Mouse (Mus musculus) spleen, postnatal 10 days (tissue): Measurements from ENCODE around the gene Zfp687.

Source experiments
- DNase-seq, 2 experiments: peaks; one replicate each; pipeline ENCODE4 v3.0.0; 2021 to 2022; ENCODE audit warnings: low spot score in 2 of 2

Zfp687 gene

DNA sequence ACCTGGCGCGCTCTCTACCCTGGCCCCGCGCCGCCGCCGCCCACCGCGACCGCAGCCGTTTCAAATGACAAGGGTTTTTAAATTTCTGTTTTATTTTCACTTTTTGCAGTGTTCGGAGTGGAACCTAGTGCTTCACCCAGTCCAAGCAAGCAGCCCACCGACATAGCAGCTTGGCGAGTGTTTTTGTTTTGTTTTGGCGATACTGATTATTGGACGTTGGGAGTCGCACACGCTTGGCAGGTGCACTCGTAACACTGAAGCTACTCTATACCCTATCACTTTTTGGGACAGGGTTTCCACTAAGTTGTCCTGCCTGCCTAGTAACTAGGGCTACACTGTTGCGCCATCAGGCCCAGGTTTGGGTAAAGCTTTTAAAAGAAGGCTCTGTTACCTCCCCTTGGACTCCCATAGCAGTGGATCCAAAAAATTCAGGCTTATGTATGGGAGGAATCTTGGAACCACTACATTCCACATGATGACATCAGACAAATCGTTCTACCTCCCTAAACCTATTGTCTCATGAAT is 1.3 kb upstream of the Zfp687 start:
- DNase-seq = no peak

DNA sequence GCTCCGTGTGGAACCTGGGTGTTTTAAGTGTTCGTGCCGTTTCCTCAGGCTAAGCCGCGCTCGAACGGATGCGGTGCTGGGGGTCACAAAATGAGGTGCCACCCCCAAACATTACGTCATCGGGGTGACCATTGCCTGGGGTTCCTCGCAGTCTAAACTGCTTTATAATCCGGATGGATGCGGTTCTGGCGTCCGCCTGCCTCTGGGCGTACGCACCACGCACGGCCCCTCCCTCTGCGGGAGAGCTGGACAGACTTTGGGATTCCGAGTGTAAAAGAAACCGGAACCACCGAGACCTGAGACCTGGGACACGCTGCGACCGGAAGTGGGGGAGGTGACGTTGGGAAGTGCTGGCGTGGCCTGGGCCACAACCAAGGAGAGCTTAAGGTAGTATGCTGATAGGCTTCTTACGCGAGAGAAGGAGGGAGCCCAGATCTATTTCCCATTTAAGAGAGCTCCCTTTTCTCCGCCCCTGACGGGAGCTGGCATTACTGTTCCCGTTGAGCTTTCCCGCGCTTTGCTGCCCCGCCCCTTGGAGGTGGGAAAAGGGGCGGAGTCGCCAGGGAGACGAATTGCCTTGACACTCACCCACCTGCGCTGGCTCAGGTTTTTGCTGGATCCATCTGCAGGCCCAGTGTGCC is 763 bp upstream of the Zfp687 start:
- peak; percentile 91 to 92 for DNase-seq

DNA sequence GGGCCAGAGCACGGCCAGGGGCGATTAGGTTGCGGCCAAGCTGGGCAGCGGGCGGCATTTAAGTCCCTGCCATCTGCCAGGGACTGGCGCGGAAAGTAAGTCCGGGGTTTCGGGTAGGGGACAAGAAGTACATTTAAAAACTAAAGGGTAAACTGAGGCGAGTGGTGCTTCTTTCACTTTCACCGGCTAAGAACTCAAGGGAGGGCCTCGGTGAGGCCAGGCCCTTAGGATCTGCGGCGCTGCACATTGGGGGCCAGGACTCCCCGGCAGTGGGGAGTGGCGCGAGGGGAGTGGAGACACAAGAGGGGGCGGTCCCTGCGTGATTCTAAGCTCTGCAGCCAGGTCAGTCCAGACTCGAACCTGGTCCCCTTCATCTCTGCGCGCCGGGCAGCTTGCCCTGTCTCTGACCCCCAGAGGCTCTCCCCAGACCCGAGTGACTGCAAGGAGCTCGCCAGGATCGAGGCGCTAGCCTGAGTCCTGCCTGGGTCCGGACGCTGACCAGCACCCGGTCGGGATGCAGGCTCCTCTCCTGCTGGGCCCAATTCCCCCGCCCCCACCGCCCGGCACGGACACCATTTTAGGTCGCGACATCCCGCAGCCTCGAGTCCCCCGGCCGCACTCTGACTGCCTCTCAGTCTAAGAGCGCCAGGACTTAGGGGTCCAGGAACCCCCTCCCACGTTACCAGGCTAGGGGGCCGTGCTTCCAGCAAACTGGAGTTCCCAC is 658 bp downstream of the Zfp687 start:
- peak; percentile 70 to 71 for DNase-seq

- peak; percentile 32 to 34 for DNase-seq
Observed at GRCm38 (mm10) chr3:95013699-95014427, 1.4 kb downstream of the Zfp687 start.

- DNase-seq = no peak
Observed at GRCm38 (mm10) chr3:95012982-95013381, 2.3 kb downstream of the Zfp687 start.

GRCm38 (mm10) chr3:95010396-95010795 is 4.9 kb downstream of the Zfp687 start:
- no peak for DNase-seq

DNA sequence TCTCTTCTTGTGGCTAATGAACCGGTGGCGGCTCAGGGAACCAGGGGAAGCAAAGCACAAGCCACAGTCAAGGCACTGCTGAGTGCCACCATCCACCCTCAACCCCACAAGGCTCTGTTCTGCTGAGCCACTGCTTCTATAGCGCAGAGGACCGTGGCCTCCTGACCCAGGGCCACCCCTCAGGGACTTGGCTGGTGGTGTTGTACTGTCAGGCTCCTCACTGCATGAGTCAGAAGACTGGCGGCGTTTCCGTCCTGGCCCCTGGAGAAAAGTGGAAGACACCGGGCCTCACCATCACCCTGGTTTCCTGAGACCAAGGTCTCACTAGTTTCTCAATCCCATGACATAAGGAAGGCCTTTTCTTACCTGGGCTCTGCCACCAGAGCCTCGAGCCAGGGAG is 7.5 kb downstream of the Zfp687 start:
- no peak for DNase-seq

DNA sequence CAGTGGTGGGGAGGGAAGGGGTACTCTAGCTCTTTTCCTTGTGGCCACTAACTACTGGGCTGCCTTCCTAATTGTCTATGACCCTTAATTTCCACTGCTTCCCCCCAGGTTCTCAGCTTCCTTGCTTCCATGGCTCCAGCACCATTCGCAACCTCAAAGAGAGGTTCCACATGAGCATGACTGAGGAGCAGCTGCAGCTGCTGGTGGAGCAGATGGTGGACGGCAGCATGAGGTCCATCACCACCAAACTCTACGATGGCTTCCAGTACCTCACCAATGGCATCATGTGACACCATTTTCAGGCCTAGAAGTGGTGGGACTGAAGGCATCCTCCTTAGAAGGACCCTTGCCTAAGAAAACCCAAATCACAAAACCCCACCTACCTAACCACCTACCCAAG is 9.6 kb downstream of the Zfp687 start:
- no peak for DNase-seq

- no peak for DNase-seq
Observed at GRCm38 (mm10) chr3:95003273-95003672, 12.0 kb downstream of the Zfp687 start.

GRCm38 (mm10) chr3:95002569-95002968 is 12.7 kb downstream of the Zfp687 start:
- no peak for DNase-seq

GRCm38 (mm10) chr3:94996946-94997345 is 18.3 kb downstream of the Zfp687 start:
- DNase-seq = peak; percentile 90 to 93

- DNase-seq = no peak
Observed at GRCm38 (mm10) chr3:94989159-94989761, 26.0 kb downstream of the Zfp687 start.

GRCm38 (mm10) chr3:94987578-94987977 is 27.7 kb downstream of the Zfp687 start:
- no peak for DNase-seq

GRCm38 (mm10) chr3:94985513-94985912 is 29.7 kb downstream of the Zfp687 start:
- DNase-seq = no peak

GRCm38 (mm10) chr3:94984312-94984711 is 30.9 kb downstream of the Zfp687 start:
- no peak for DNase-seq

DNA sequence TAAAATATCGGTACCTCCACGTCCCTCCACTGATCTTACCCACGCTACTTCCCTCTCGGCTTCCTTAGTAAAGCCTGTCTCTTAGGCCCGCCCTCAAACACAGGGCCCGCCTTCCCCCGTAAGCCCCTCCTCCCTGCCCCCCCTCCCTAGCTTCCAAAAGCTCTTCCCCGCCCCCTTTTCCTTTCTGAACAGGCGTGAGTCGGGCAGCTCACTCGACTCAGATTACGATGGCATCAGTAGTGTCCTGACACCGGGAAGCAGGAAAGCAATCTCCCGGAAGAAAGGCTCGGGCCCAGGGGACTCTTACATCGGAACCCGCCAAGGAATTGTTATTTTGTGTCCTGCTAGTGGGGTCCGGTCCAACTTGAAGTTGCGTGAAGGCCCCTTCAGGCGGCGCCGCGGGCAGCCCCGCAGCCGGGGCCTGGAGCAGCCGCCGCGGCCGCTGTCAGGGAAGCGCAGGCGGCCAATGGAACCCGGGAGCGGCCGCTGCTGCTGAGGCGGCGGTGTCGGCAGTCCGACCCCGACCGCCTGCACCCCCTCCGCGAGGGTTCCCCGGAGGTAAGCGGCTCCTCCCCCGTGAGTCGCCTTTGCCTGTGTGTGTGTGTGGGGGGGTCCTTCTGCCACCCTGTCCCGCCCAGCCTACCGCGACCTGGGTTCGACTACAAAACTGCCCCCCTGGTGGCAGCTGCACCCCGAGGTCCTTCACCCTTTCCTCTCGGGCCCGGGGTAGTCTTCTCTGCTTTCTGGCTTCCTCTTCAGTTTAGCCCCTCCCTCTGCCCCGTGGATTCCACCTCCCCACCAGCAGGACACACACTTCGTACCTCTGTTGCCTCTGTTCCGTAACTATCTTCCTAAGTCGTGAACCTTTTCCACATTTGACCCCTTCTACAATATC is 40.5 kb downstream of the Zfp687 start, which contains the start of gene Pi4kb:
Gene Pi4kb, plus strand, starts transcription at position 204 of the 895 bp plus-strand sequence.
- DNase-seq = peak; percentile 91 to 95

- no peak for DNase-seq
Observed at GRCm38 (mm10) chr3:94974026-94974527, 41.2 kb downstream of the Zfp687 start.

DNA sequence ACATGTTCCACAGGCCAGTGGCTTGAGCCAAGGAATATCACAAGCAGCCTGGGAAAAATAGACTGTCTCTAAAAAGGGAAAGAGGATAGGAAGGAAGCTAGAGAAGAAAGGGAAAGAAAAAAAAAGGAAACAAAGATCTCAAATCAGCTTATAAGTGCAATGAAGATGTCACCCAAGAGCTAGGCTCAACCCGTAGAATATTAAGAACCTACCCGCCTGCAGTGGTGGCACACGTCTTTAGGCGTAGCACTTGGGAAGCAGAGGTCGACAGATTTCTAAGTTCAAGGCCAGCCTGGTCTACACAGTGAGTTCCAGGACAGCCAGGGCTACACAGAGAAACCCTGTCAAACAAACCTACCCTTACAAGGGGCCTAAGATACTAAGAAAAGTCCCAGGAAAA is 41.6 kb downstream of the Zfp687 start:
- DNase-seq = no peak

DNA sequence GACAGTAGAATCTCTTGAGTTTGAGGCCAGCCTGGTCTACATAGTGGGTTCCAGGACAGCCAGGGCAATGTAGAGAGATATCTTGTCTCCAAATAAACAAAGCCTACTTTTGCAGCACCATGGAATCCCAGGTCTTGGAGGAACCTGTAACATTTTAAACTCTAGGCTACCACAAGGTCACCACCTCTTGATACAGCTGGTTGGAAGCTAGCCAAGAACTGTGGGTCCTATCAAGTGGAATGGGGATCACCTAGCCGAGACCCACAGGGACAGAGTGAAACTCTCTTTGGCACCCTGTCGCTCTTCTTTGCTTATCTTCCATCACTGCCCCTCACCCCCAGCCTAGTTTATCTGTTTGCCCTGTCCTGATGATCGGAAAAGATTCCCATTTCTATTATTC is 42.7 kb downstream of the Zfp687 start:
- no peak for DNase-seq

DNA sequence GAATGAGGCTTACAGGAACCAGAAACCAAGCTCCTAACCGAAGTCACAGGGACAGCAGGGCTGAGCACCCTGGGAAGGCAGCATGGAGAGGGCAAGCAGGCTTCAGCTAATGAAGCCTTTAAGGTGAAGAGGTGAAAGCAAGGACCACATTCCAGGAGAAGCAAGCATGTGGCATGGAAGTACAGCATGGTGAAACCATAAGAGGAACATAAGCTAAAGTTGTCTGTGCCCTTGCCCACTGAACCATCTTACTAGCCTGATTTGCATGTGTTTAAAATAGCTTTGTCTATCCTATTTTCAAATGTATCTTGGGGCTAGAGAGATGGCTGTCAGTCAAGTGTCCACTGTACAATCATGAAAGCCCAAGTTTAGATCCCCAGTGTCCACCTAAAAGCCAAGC is 49.4 kb downstream of the Zfp687 start:
- no peak for DNase-seq

DNA sequence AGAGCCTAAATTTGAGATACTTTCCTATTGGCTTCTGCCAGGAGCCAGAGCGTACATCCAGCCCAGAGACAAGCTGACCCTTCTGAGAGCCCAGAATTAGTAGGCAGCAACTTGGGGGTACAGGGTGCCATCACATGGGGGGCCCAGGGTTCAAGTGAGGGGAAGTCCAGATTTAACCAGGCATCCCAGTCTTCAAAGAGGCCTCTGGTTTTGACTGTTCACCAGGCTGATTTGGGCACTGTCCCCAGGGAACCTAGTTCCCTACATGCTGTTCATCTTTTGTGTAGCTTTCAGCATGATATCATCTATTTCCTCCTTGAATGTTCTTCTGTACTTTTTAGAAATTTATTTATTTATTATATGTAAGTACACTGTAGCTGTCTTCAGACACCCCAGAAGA is 50.3 kb downstream of the Zfp687 start:
- no peak for DNase-seq
